Mouse (Mus musculus): ENCODE data around the gene Olfr1339. TPM values are rescaled to one million over a fixed set of nuclear protein-coding genes. Genes with fewer than 3 reads are reported as not detected.
A peak's percentile ranks its signal among the peaks of the same experiment; 100 is the strongest.

The Olfr1339 gene
- polyA plus RNA-seq, 1 experiment from 2014 or later: not detected

GRCm38 (mm10) chr4:118739574-118739973, 7.6 kb downstream of the Olfr1339 start:
- Histone ChIP-seq H3K27ac (ENCODE audit: low read depth, low read length) (no peak overlapping the region), H3K4me2 (ENCODE audit: low read length) (no peak overlapping the region), H3K4me3 (ENCODE audit: low read depth, low read length) (no peak overlapping the region), H3K36me3 (ENCODE audit: control insufficient read depth, insufficient read depth, low read length) (no peaks in the 10 kb centered on the region), H3K9ac (ENCODE audit: low read length) (no peak overlapping the region), H3K4me1 (ENCODE audit: control insufficient read depth, insufficient read depth, low read length) (no peaks in the 10 kb centered on the region), H3K9me3 (replicated peaks; ENCODE audit: control insufficient read depth, low read length) (no peaks in the 10 kb centered on the region), H3K27me3 (replicated peaks; ENCODE audit: control insufficient read depth, insufficient read depth, low read length) (no peaks in the 10 kb centered on the region)
- 58% methylated on average over 3 of the region's 3 CpGs for WGBS
- DNase-seq (ENCODE audit: low spot score): no peak
- no peak for ATAC-seq

- 5% methylated on average over 11 of the region's 11 CpGs for WGBS
- Histone ChIP-seq H3K4me2 (ENCODE audit: low read length) (no peak overlapping the region), H3K4me1 (ENCODE audit: control insufficient read depth, insufficient read depth, low read length) (no peaks in the 10 kb centered on the region), H3K27ac (ENCODE audit: low read depth, low read length) (no peak overlapping the region), H3K9ac (ENCODE audit: low read length) (no peak overlapping the region), H3K9me3 (replicated peaks; ENCODE audit: control insufficient read depth, low read length) (no peaks in the 10 kb centered on the region), H3K27me3 (replicated peaks; ENCODE audit: control insufficient read depth, insufficient read depth, low read length) (no peaks in the 10 kb centered on the region), H3K4me3 (ENCODE audit: low read depth, low read length) (no peak overlapping the region), H3K36me3 (ENCODE audit: control insufficient read depth, insufficient read depth, low read length) (no peaks in the 10 kb centered on the region)
- ATAC-seq: no peak
- DNase-seq (ENCODE audit: low spot score): no peak
Observed at GRCm38 (mm10) chr4:118740988-118741698, 9.2 kb downstream of the Olfr1339 start.

- no peak overlapping the region for H3K4me3 ChIP-seq (ENCODE audit: low read depth, low read length)
- H3K4me1 ChIP-seq (ENCODE audit: control insufficient read depth, insufficient read depth, low read length): no peaks in the 10 kb centered on the region
- ATAC-seq (no peak), DNase-seq (ENCODE audit: low spot score) (peak; percentile 19)
- no peak overlapping the region for H3K27ac ChIP-seq (ENCODE audit: low read depth, low read length)
- no peaks in the 10 kb centered on the region for H3K36me3 ChIP-seq (ENCODE audit: control insufficient read depth, insufficient read depth, low read length)
- WGBS: 3% methylated on average over 16 of the region's 16 CpGs
- no peaks in the 10 kb centered on the region for H3K9me3 ChIP-seq (replicated peaks; ENCODE audit: control insufficient read depth, low read length)
- no peak overlapping the region for H3K9ac ChIP-seq (ENCODE audit: low read length)
- no peak overlapping the region for H3K4me2 ChIP-seq (ENCODE audit: low read length)
- H3K27me3 ChIP-seq (replicated peaks; ENCODE audit: control insufficient read depth, insufficient read depth, low read length): no peaks in the 10 kb centered on the region
Observed at GRCm38 (mm10) chr4:118741881-118742280, 9.9 kb downstream of the Olfr1339 start.

GRCm38 (mm10) chr4:118758637-118759036, 26.7 kb downstream of the Olfr1339 start, which contains the start of gene Olfr1338:
Olfr1338 (minus strand) TSS chr4:118758737.
- Histone ChIP-seq H3K9ac (ENCODE audit: low read length) (no peak within 1 kb of the TSS), H3K4me1 (ENCODE audit: control insufficient read depth, insufficient read depth, low read length) (no peaks in the 10 kb centered on the region), H3K27me3 (replicated peaks; ENCODE audit: control insufficient read depth, insufficient read depth, low read length) (no peaks in the 10 kb centered on the region), H3K4me2 (ENCODE audit: low read length) (no peak within 1 kb of the TSS), H3K36me3 (ENCODE audit: control insufficient read depth, insufficient read depth, low read length) (no peaks in the 10 kb centered on the region), H3K4me3 (ENCODE audit: low read depth, low read length) (no peak within 1 kb of the TSS), H3K9me3 (replicated peaks; ENCODE audit: control insufficient read depth, low read length) (no peaks in the 10 kb centered on the region), H3K27ac (ENCODE audit: low read depth, low read length) (no peak within 1 kb of the TSS)
- WGBS: 83% methylated on average over 1 of the region's 1 CpGs
- DNase-seq (ENCODE audit: low spot score) (no peak), ATAC-seq (no peak)

- H3K4me2 ChIP-seq (ENCODE audit: low read length): no peak within 1 kb of the TSS
- H3K9me3 ChIP-seq (replicated peaks; ENCODE audit: control insufficient read depth, low read length): no peaks in the 10 kb centered on the region
- H3K27me3 ChIP-seq (replicated peaks; ENCODE audit: control insufficient read depth, insufficient read depth, low read length): no peaks in the 10 kb centered on the region
- no peaks in the 10 kb centered on the region for H3K4me1 ChIP-seq (ENCODE audit: control insufficient read depth, insufficient read depth, low read length)
- no peak within 1 kb of the TSS for H3K9ac ChIP-seq (ENCODE audit: low read length)
- H3K4me3 ChIP-seq (ENCODE audit: low read depth, low read length): no peak within 1 kb of the TSS
- no peak for ATAC-seq
- H3K27ac ChIP-seq (ENCODE audit: low read depth, low read length): no peak within 1 kb of the TSS
- DNase-seq (ENCODE audit: low spot score): no peak
- WGBS: 80% methylated on average over 2 of the region's 2 CpGs
- no peaks in the 10 kb centered on the region for H3K36me3 ChIP-seq (ENCODE audit: control insufficient read depth, insufficient read depth, low read length)
Observed at GRCm38 (mm10) chr4:118782486-118782885, 50.5 kb downstream of the Olfr1339 start, which contains the start of gene Olfr1337. Olfr1337 (minus strand) TSS chr4:118782586.

Other genes starting within 250 kb of the Olfr1339 start
- 10.8 and 12.4 TPM in 2 replicates for gene Tie1, start 242.1 kb upstream of the Olfr1339 start, polyA plus RNA-seq (2014; fragmentation: Nextera tagmentation; extraction: Ambion mirVana)
- not detected in 2 replicates for gene 2610528J11Rik, start 205.2 kb upstream of the Olfr1339 start, polyA plus RNA-seq (2014; fragmentation: Nextera tagmentation; extraction: Ambion mirVana)
- not detected in 2 replicates for gene Tmem125, start 188.1 kb upstream of the Olfr1339 start, polyA plus RNA-seq (2014; fragmentation: Nextera tagmentation; extraction: Ambion mirVana)
- gene Cfap57, start 111.4 kb upstream of the Olfr1339 start, polyA plus RNA-seq (2014; fragmentation: Nextera tagmentation; extraction: Ambion mirVana): 0.81 and 0.91 TPM in 2 replicates
- gene Ebna1bp2, start 111.4 kb upstream of the Olfr1339 start, polyA plus RNA-seq (2014; fragmentation: Nextera tagmentation; extraction: Ambion mirVana): 167 and 176 TPM in 2 replicates
- gene Olfr62, start 73.2 kb upstream of the Olfr1339 start, polyA plus RNA-seq (2014; fragmentation: Nextera tagmentation; extraction: Ambion mirVana): not detected in 2 replicates
- gene Olfr1342, start 39.4 kb upstream of the Olfr1339 start, polyA plus RNA-seq (2014; fragmentation: Nextera tagmentation; extraction: Ambion mirVana): not detected in 2 replicates
- gene Olfr1341, start 28.7 kb upstream of the Olfr1339 start, polyA plus RNA-seq (2014; fragmentation: Nextera tagmentation; extraction: Ambion mirVana): not detected in 2 replicates
- gene Olfr1340, start 12.0 kb upstream of the Olfr1339 start, polyA plus RNA-seq (2014; fragmentation: Nextera tagmentation; extraction: Ambion mirVana): not detected in 2 replicates
- not detected in 2 replicates for gene Olfr1338, start 26.6 kb downstream of the Olfr1339 start, polyA plus RNA-seq (2014; fragmentation: Nextera tagmentation; extraction: Ambion mirVana)
- not detected in 2 replicates for gene Olfr1337, start 50.4 kb downstream of the Olfr1339 start, polyA plus RNA-seq (2014; fragmentation: Nextera tagmentation; extraction: Ambion mirVana)
- gene Olfr1335, start 77.8 kb downstream of the Olfr1339 start, polyA plus RNA-seq (2014; fragmentation: Nextera tagmentation; extraction: Ambion mirVana): not detected in 2 replicates
- not detected in 2 replicates for gene Olfr1333, start 104.1 kb downstream of the Olfr1339 start, polyA plus RNA-seq (2014; fragmentation: Nextera tagmentation; extraction: Ambion mirVana)
- gene Olfr1331, start 132.5 kb downstream of the Olfr1339 start, polyA plus RNA-seq (2014; fragmentation: Nextera tagmentation; extraction: Ambion mirVana): not detected in 2 replicates
- not detected in 2 replicates for gene Olfr1330, start 156.4 kb downstream of the Olfr1339 start, polyA plus RNA-seq (2014; fragmentation: Nextera tagmentation; extraction: Ambion mirVana)
- not detected in 2 replicates for gene Olfr1329, start 185.3 kb downstream of the Olfr1339 start, polyA plus RNA-seq (2014; fragmentation: Nextera tagmentation; extraction: Ambion mirVana)
- gene Olfr1328, start 206.4 kb downstream of the Olfr1339 start, polyA plus RNA-seq (2014; fragmentation: Nextera tagmentation; extraction: Ambion mirVana): not detected in 2 replicates
- gene Lao1, start 229.4 kb downstream of the Olfr1339 start, polyA plus RNA-seq (2014; fragmentation: Nextera tagmentation; extraction: Ambion mirVana): 0.11 and 0.42 TPM in 2 replicates

All from forebrain, embryonic 14.5 days (tissue).